Mouse (Mus musculus) right cerebral cortex, postnatal 25 days (tissue): Measurements from ENCODE around the gene Ccl1.

Experiments used
- DNase-seq: peaks from one replicate; pipeline ENCODE4 v3.0.0; 2022

The Ccl1 gene

DNA sequence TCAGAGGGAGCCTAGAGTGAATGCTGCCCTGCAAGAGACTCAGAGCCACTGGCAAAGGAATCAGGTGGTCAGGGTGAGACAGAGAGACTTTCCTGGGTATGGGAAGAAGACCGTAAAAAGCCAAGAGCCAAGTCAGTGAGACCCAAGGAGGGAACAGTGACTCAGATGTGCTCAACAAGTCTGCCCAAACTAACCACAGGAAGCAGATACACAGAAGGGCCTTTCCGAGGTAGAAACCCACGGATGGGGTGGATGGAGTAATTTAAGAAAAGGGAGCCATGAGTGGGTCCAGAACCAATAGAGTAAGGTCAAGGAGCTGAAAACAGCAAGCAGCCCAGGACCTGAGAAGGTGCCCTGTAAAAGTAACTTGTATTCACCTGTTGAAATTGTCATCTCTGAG lies 101.8 kb downstream of the Ccl1 start:
- DNase-seq = no peak

GRCm38 (mm10) chr11:82197774-82198173 lies 107.7 kb downstream of the Ccl1 start:
- DNase-seq = no peak

- no peak for DNase-seq
Observed at GRCm38 (mm10) chr11:82194980-82195379, 110.5 kb downstream of the Ccl1 start.

GRCm38 (mm10) chr11:82193826-82194225 lies 111.7 kb downstream of the Ccl1 start:
- DNase-seq = no peak

- DNase-seq = no peak
Observed at GRCm38 (mm10) chr11:82189782-82190563, 115.5 kb downstream of the Ccl1 start.

GRCm38 (mm10) chr11:82185684-82186083 lies 119.8 kb downstream of the Ccl1 start:
- DNase-seq = no peak

DNA sequence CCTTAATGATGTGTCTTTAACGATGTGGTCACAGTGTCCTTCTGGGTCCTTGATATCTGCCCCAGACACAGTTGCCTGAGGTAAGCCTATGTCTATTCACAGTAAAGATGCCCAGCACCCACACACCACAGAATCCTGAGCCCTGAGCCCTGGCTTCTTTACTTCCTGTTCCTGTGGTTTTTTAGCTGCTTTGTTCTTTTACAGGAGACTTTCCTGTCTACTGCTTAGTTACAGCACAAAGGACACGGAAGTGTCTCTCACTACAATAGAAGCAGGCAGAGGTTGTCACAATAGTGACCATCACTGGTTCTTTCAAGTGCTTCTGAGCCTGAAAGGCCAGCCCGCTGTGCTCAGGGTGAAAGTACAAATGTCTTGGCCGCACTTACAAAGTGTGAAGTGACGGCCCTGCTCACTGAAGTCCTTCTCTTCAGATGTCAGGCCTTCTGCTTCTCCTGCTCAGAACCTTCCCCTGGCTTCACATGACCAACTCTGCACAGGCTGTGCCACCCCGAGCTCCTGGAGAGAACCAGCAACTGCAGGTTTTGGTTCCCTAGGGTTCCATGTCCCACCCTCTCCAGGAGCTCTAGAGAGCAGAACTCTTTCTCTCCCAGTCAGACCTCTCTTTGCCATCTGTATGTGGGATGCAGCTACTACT lies 122.1 kb downstream of the Ccl1 start:
- DNase-seq = no peak

GRCm38 (mm10) chr11:82182401-82182800 lies 123.1 kb downstream of the Ccl1 start:
- no peak for DNase-seq

DNA sequence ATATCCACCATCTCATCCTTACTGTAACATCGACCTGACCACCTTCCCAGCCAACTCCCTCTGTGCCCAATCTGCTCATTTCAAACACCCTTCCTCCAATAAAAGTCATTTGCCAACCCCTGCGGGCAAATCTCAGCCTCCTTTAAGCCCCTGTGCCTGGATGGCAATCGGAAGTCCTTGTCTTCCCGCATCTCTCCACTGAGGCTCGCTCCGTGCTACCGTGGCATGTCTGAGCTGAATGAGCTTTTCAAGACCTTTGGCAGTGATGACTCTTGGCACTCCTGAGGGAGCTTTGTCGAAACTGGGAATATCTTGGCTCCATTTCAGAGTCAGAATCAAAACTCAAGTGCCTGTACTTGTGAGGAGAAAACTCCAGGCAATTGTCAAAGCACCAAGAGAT lies 124.2 kb downstream of the Ccl1 start:
- DNase-seq = no peak

DNA sequence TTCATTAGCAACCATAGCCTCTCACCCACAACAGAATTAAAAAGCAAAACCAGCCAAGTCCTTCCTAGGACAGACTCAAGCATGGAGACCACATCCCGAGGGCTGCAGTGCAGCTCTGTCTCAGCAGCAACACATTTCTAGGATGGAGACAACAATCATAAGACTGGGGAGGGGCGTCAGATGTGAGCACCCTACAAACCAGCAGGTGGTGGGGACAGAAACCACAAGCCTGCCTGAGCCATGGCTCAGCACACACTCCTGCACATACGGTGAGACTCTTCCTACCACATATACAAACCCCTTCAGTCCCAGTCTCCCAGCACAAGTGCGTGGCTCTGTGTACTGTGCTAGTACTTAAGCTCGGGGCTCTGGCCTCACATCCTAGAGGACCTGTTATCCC lies 127.3 kb downstream of the Ccl1 start:
- DNase-seq = no peak

- no peak for DNase-seq
Observed at GRCm38 (mm10) chr11:82177711-82178110, 127.8 kb downstream of the Ccl1 start.

GRCm38 (mm10) chr11:82174794-82175193 lies 130.7 kb downstream of the Ccl1 start:
- DNase-seq = peak; percentile 47

DNA sequence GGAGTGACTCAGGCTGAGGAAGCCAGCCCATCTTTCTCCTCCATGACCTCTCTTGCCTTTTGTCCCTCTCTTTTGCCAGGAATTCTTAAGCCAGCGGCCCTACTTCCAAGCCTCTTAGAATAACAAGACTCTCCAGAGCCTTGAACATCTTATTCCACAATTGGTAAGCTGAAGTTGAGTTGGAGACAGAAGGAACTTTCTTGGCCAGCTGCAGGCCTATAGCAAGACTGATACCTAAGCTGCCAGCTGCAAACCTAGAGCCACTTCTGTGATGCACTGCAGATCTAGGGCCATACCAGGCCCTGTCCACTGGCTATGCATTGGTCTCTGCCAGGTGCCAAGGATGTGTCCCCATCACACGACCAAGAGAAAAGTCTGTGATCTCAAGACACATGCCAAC lies 132.0 kb downstream of the Ccl1 start:
- DNase-seq = no peak

GRCm38 (mm10) chr11:82171316-82172071 lies 134.0 kb downstream of the Ccl1 start:
- DNase-seq = no peak

DNA sequence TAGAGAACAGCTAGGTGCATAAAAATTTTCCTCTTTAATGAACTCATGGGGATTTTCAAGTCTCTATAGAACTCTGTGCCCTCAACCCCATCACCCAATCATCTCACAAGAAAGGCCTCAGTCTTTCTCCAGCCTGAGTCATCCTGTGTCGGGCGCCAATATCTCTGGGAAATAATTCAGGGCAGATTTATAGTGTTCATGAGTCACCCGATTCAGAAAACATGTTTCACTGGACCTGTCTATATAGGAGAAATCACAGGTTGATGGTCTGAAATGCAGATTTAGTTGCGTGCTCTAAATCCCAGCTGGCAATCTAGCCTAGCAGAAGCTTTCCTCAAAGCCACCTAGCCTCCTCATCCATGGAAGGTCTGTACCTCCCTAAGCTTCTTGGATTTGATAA lies 136.0 kb downstream of the Ccl1 start:
- no peak for DNase-seq

DNA sequence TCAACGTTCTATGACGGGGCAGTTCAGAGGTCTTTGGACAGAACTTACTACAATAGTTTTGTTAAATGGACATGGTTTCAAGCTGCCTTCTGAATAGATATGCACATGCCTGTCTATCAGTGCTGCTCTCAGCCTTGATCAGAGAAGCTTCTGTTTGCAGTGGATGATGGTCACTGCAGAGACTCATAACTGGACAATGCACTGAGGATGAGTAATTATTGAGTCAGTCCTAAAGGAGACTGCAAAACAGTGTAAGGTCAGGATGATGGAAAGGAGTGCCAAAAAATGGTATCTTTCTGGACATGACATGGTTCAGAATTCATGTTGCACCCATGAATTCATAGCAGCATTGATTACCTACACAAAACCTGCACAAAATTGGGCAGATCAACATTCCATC lies 137.2 kb downstream of the Ccl1 start:
- no peak for DNase-seq

DNA sequence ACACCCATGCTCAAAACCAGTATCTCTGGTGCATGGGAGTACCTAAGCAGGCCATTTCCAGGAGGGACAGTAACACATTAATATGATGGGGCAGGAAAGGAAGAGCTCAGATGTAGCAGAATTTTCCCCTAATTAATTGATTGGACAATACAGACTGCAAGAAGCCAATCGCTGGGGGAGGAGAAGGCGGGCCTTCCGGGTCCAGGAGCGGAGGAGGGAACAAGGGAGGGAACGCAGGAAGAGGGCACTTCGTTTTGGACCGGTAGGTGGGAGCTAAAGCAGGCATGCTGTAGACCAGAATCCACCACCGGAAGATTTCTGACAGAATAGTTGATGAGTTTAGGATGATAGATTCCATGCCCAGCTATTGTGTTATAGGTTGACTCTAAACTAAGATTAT lies 142.2 kb downstream of the Ccl1 start:
- no peak for DNase-seq

DNA sequence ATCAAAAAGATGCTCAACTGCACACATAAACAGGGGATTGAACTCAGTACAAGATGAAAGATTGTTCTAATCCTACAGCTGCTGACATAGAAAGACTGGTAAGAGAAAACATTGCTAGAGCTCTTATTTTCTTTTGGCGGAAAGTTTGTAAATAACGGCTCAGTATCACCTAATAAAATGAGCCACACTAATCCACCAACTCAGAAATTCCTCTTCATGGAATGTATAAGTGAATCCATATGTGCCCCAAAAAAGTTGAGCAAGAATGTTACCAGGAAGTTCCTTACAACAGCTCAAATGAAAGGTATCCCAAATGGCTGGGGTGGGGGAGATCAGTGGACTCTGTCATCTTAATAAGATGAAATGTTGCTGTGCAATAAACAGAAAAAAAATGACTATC lies 146.4 kb downstream of the Ccl1 start:
- DNase-seq = no peak

DNA sequence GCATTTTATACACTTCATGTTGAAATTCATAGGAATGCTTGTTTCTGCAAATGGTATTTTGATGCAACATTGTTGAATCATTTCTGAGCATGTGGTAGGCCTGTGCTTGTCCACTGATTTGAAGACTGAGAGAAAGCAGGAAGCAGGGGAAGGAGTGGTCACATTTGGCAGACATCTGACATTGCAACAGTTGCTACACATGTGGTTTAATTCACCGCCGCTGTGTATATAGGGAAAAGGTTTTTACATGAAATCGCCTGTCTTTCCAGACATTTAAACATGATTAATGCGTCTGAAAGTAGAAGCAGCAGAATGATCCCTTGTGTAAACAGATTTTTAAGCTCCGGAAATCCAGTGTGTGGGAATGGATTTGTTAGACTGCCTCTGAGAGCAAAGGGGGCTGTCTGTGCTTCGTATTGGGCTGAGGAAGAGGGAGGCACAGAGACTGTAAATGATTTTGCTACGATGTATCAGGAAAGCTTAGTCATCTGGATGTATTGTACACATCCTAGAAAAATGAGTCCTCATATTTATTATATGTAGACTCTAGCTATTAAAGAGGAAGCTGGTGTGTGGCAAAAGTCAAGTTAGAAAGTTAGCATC lies 165.9 kb downstream of the Ccl1 start:
- no peak for DNase-seq

DNA sequence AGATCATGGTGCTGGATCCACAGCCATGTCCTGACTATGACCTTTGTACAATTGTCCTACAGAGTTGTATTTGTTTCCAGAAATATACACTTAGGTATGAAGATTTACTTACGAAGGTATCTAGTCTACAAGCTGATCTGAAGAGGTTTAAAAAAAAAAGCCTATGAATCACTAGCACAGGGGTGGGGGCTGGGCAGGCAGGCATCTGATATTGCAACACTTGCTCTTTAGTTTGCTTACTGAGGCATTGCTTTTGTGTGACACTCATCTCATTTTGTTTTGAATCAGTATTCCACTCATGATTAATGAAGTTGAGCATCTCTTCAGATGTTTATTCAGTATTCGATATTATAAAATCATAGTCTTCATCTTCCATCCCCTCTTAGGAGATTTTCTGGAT lies 169.3 kb downstream of the Ccl1 start:
- no peak for DNase-seq

- no peak for DNase-seq
Observed at GRCm38 (mm10) chr11:82132977-82133376, 172.5 kb downstream of the Ccl1 start.
